Mouse (Mus musculus) heart, embryonic 15.5 days (tissue): ENCODE measurements around the gene Ppp1r12c. TPM values are rescaled to one million over a fixed set of nuclear protein-coding genes. Genes with fewer than 3 reads are reported as not detected.

Source experiments
- ATAC-seq: fragments of 200-750 bp; cut with Nextera tagmentation; replicated peaks from 2 replicates; pipeline ENCODE4 v1.8.0; 2017; ENCODE audit warnings: low read depth, moderate TSS enrichment; ENCODE audit not compliant: insufficient number of reproducible peaks, insufficient read depth, low FRiP score
- H3K27ac ChIP-seq: fragments of 300-500 bp; sonication (generic); 2 replicates; pipeline ENCODE4 v1.5.1; 2015; ENCODE audit warnings: mild to moderate bottlenecking, inconsistent platforms
- H3K27me3 ChIP-seq: fragments of 300-500 bp; sonication (generic); 2 replicates; pipeline ENCODE4 v1.6.1; 2015; ENCODE audit warnings: inconsistent platforms
- H3K36me3 ChIP-seq: fragments of 300-500 bp; sonication (generic); 2 replicates; pipeline ENCODE4 v1.6.1; 2015; ENCODE audit warnings: mild to moderate bottlenecking, inconsistent platforms
- H3K4me1 ChIP-seq: fragments of 300-500 bp; sonication (generic); replicated peaks from 2 replicates; pipeline ENCODE4 v1.6.1; 2015; ENCODE audit warnings: inconsistent platforms
- H3K4me2 ChIP-seq: fragments of 300-500 bp; sonication (generic); 2 replicates; pipeline ENCODE4 v1.6.1; 2015; ENCODE audit warnings: inconsistent platforms, mild to moderate bottlenecking, moderate library complexity
- H3K4me3 ChIP-seq: fragments of 300-500 bp; sonication (generic); 2 replicates; pipeline ENCODE4 v1.5.1; 2015; ENCODE audit warnings: mild to moderate bottlenecking, inconsistent platforms
- H3K9ac ChIP-seq: fragments of 300-500 bp; sonication (generic); 2 replicates; pipeline ENCODE4 v1.6.1; 2015; ENCODE audit warnings: mild to moderate bottlenecking, inconsistent platforms
- H3K9me3 ChIP-seq: fragments of 300-500 bp; sonication (generic); replicated peaks from 2 replicates; pipeline ENCODE4 v1.6.1; 2016; ENCODE audit warnings: inconsistent platforms
- WGBS: fragments of 180-500 bp; shearing (Covaris S2); methylation state at CpG from one replicate; pipeline ENCODE4 v1.1.7; 2015; ENCODE audit warnings: mixed read lengths; 5-methylcytosine and 5-hydroxymethylcytosine counted together
- polyA plus RNA-seq: library from polyadenylated mRNA; unstranded; fragments of >200 nt; fragmentation: Nextera tagmentation; extraction: Ambion mirVana; gene quantifications from 2 replicates; pipeline ENCODE4 v1.2.1, GENCODE M21; 2015

The Ppp1r12c gene
- polyA plus RNA-seq, 1 experiment from 2014 or later = 32.5 TPM

DNA sequence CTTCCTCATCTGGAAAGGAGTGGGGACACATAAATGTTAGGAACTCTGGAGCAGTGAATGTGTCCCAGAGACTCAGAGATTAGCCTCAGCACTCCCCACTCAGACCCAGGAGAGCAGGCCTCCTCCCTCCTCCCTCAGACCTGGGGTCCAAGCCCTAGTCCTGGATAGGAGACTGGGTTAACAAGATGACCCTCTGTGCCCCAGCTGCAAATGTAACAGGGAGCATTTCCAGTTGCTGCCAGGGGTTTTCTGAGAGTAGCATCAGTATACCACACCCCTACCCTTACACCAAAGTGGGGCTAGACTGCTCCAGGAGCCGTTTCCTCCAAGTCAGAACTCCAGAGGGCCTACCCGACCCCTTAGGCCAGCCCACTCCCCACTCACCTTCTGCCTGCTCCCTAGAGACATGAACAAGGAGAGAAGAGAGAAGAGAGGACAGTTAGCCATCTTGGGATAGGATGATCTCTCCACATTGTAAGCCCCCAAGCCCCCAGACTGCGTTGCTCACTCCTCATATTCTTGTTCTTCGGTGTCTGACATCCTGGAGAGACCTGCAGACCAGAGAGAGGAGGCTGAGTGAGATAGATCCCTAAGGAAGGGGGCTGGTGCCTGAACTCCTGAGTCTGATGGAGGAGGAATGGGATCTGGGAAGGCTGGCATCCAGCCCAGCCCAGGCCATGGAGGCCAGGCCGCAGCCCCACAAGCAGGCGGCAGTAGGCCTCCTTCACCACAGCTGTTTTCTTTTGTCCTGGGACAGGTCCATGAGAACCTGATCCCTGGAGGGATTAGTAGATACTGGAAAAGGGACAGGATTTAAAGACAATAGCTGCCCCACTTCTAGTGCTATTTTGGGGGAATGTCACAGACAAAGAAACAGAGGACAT lies 12.6 kb upstream of the Ppp1r12c start:
- H3K4me1 ChIP-seq = peaks cover 85% of the 10 kb centered on the region
- ATAC-seq = peak; percentile 11; the same call in 1 of the 2 replicates

DNA sequence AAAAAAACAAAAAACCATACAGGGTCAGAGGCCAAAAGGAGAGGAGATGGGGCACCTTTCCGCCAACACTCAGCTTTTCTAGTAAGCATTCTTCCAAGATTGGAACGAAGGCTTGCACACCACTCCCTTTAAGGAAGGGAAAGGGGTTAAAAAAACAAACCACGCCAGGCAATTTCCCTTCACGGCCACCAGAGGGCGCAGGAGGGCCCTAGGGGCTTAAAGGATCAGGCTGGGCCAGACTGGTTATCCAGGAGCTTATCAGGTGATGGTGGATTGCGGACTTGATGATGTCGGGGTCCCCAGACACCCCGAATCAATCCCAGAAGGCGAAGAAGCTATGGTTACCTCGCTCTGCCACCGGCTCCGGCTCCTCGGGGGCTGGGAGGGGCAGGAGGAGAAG lies 11.8 kb upstream of the Ppp1r12c start:
- Histone ChIP-seq H3K27me3 (no peaks in the 10 kb centered on the region), H3K9me3 (no peaks in the 10 kb centered on the region), H3K4me1 (peaks cover 87% of the 10 kb centered on the region), H3K9ac (peak overlapping the region; percentile 28), H3K4me2 (peak overlapping the region; percentile 56), H3K27ac (peak overlapping the region; percentile 88), H3K4me3 (peak overlapping the region; percentile 28), H3K36me3 (peaks cover 5% of the 10 kb centered on the region; the same call in 1 of the 2 replicates)
- 18% methylated on average over 13 of the region's 13 CpGs for WGBS
- ATAC-seq = no peak

More for the DNA sequence above, 12.6 kb upstream of the Ppp1r12c start:
- Histone ChIP-seq H3K27ac (peak overlapping the region; percentile 88), H3K4me3 (peak overlapping the region; percentile 28), H3K36me3 (peaks cover 9% of the 10 kb centered on the region; the same call in 1 of the 2 replicates), H3K27me3 (no peaks in the 10 kb centered on the region), H3K4me2 (peak overlapping the region; percentile 56), H3K9ac (peak overlapping the region; percentile 28), H3K9me3 (no peaks in the 10 kb centered on the region)
- 36% methylated on average over 6 of the region's 6 CpGs for WGBS

DNA sequence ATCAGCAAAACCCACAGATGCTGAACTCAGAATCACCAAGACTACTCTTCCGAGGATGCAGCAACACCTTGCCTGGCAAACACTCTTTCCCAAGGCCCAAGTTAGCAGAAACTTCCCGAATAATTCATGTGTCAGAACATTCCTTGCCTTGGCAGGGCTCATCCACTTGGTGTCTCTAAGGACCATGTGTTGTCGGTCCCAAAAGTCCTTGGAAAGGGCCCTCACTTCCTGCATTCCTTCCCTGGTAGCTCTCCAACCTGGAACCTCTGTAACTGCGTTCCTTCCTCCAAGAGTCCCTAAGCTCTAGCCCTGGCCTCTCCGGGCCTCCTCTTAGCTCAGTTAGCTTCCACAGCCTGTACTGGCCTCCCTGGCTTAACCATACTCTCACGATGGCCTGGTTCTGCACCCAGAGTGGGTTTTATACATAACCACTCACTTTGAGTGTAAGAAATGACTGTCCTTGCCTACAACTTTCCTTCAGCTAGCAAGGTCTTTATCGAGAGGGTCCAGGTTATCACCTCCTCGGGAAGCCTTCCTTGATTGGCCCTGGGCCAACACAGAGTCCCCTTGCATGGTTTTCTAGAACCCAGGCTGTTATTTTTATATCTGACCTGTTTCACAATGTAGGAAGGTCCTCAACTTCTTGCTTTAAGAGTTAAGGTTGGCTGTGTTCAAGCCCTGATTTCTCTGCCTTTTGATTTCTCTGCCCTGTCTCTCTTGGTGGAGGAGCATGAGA lies 10.2 kb upstream of the Ppp1r12c start:
- Histone ChIP-seq H3K4me1 (peaks cover 79% of the 10 kb centered on the region), H3K9me3 (no peaks in the 10 kb centered on the region), H3K4me2 (peak overlapping the region; percentile 56), H3K36me3 (no peaks in the 10 kb centered on the region), H3K27me3 (no peaks in the 10 kb centered on the region), H3K4me3 (peak overlapping the region; percentile 5; the same call in 1 of the 2 replicates), H3K9ac (0 out of 2 replicates have a peak overlapping the region, but pooled peaks have one; percentile 10), H3K27ac (peak overlapping the region; percentile 88)
- ATAC-seq = no peak
- WGBS = 25% methylated on average over 8 of the region's 8 CpGs

DNA sequence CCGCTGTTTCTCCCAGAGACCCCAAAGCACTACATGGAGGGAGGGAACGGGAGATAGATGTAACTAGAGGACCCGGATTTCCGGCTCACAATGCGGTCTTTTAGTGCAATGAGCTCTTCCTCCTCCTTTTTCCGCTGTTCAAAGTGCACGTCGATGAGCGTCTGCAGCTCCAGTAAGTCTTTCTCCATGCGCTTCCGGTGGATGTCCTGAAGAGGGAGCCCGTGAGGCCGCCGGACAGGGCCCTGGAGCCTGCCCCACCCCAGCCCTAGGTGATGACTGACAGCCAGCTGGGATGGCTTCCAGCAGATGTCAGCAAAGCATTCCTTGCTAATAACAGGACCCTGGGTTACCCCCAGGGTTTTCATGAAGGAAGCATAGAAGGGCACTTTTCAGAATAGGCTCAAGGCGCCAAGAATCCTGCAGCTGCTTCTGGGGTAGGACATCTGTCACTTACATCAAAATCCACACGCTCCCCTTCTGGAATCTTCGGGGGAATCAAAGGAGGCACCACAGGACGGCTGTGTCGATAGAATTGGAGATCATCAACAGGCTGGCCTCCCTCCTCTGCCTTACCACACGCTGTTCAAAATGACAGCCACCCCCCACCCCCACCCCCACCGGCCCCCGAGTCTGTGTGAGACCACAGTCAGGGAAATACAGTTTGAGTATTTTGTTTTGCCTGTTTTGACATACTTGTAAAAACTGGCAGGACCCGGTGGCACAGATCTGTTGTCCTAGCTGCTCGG lies 8.6 kb upstream of the Ppp1r12c start:
- 7% methylated on average over 24 of the region's 24 CpGs for WGBS
- no peak overlapping the region; the same call in 1 of the 2 replicates for H3K9ac ChIP-seq
- H3K9me3 ChIP-seq = no peaks in the 10 kb centered on the region
- no peaks in the 10 kb centered on the region for H3K36me3 ChIP-seq
- peak overlapping the region; percentile 56 for H3K4me2 ChIP-seq
- peak; percentile 84 for ATAC-seq
- peak overlapping the region; percentile 27 for H3K4me3 ChIP-seq
- H3K27ac ChIP-seq = peak overlapping the region; percentile 88
- H3K27me3 ChIP-seq = no peaks in the 10 kb centered on the region
- peaks cover 65% of the 10 kb centered on the region for H3K4me1 ChIP-seq

DNA sequence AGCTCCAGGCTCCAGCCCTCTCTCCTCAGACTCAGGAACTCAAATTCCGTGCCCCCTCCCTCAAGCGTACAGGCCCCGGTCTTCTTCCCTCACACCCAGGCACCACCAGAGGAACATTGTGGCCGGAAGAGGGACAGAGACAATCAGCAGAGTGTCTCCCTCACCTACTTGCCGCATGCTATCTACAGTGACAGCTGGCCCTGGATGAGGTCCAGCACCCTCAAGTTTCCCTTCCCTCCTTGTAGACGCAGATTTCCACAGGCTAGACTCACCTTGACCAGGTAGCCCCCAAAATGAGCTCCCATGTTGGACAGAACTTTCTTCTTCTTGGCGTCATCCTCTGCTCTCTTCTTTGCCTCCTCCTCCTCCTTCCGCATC lies 7.2 kb upstream of the Ppp1r12c start:
- Histone ChIP-seq H3K9ac (no peak overlapping the region), H3K4me2 (no peak overlapping the region), H3K4me3 (no peak overlapping the region), H3K9me3 (no peaks in the 10 kb centered on the region), H3K27ac (no peak overlapping the region), H3K4me1 (peaks cover 53% of the 10 kb centered on the region), H3K27me3 (no peaks in the 10 kb centered on the region), H3K36me3 (no peaks in the 10 kb centered on the region)
- no peak for ATAC-seq
- WGBS = 75% methylated on average over 8 of the region's 8 CpGs

DNA sequence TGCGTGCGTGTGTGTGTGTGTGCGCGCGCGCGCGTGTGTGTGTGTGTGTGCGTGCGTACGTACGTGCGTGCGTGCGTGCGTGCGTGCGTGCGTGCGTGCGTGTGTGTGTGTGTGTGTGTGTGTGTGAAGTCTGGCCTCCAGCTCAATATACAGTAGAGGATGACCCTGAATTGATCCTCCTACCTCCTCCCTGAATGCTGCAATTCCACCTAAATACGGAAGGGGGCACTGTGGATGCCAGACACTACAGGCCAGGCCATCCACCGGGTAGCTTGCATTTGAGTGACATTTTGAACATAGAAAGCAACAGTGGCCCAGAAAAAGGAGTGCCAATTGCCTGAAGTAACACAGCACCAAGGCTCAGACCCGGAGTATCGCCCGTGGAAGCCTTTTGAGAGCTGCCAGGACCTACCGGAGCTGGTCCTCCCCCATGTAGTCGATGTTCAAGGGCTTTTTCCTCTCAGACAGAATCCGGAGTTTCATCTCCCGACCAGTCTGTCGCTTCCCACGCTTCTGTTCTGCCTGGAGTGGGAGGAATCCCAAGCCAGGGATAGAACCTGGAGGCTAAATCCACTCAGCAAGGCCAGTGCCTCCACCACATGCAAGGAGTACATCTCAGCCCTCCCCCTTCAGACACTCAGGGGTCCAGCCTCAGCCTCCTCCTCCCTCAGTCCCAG lies 6.7 kb upstream of the Ppp1r12c start:
- no peak overlapping the region for H3K4me3 ChIP-seq

DNA sequence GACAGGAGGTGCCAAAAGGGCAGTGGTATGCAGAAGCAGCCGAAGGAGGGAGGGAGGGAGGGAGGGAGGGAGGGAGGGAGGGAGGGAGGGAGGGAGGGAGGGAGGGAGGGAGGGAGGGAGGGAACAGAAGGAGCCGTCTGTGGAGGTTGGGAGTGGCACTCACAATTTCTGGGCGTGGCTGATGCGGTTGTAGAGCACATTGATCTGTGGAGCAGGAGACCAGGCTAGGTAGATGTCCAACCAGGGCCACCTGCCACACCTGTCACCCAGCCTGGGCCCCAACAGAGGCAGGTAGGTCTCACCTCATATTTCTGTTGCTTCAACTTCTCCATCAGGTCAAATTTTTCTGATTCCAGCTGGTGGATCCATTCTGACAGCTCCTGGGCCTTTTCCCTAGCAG lies 5.7 kb upstream of the Ppp1r12c start:
- WGBS = 67% methylated on average over 3 of the region's 4 CpGs
- H3K4me3 ChIP-seq = no peak overlapping the region
- H3K9me3 ChIP-seq = no peaks in the 10 kb centered on the region
- no peak for ATAC-seq
- no peak overlapping the region for H3K27ac ChIP-seq
- no peak overlapping the region for H3K4me2 ChIP-seq
- peaks cover 48% of the 10 kb centered on the region for H3K4me1 ChIP-seq
- no peak overlapping the region for H3K9ac ChIP-seq
- no peaks in the 10 kb centered on the region for H3K36me3 ChIP-seq
- no peaks in the 10 kb centered on the region for H3K27me3 ChIP-seq

More for the DNA sequence above, 6.7 kb upstream of the Ppp1r12c start:
- no peaks in the 10 kb centered on the region for H3K27me3 ChIP-seq
- H3K9ac ChIP-seq = no peak overlapping the region
- H3K4me1 ChIP-seq = peaks cover 48% of the 10 kb centered on the region
- H3K4me2 ChIP-seq = no peak overlapping the region
- no peaks in the 10 kb centered on the region for H3K9me3 ChIP-seq
- H3K27ac ChIP-seq = no peak overlapping the region
- ATAC-seq = no peak
- no peaks in the 10 kb centered on the region for H3K36me3 ChIP-seq
- 63% methylated on average over 32 of the region's 32 CpGs for WGBS

DNA sequence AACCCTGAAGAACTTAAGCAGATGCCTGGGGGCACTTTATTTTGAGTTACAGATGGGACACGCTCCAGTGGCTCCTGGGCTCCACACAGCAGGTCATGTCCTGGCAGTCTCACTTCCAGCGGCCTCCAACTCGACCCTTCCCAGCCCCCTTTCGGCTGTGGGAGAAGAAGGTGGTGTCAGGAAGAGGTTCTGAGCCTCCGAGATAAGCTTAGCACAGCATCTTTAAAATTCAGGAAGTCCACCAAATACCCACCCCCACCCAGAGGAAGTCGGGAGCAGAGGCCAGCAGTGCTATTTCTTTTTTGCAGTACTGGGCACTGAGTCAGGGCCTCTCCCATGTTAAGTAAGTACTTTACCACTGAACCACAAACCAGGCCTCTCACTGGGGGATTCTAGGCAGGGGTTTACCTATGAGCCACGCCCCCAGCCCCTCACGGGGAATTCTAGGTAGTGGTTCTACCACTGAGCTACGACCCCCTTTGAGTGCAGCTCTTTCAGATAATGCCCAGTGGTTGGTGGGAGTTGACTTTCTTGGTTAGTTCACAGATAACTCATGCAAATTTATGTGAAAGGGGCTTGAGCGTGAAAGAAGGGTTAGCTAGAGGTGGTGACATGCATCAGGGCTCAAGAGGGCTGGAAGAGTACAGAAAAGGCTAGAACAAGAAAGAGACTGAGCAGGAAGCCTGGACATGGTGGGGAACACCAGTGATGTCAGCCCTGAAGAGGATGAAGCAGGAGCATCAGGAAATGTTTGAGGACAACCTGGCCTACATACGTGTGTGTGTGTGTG lies 3.4 kb upstream of the Ppp1r12c start:
- H3K9ac ChIP-seq = no peak overlapping the region
- H3K4me1 ChIP-seq = peaks cover 34% of the 10 kb centered on the region
- no peaks in the 10 kb centered on the region for H3K27me3 ChIP-seq
- H3K4me3 ChIP-seq = no peak overlapping the region
- ATAC-seq = no peak
- H3K4me2 ChIP-seq = no peak overlapping the region
- H3K9me3 ChIP-seq = no peaks in the 10 kb centered on the region
- H3K27ac ChIP-seq = peak overlapping the region; percentile 29
- H3K36me3 ChIP-seq = no peaks in the 10 kb centered on the region
- WGBS = 49% methylated on average over 11 of the region's 11 CpGs

DNA sequence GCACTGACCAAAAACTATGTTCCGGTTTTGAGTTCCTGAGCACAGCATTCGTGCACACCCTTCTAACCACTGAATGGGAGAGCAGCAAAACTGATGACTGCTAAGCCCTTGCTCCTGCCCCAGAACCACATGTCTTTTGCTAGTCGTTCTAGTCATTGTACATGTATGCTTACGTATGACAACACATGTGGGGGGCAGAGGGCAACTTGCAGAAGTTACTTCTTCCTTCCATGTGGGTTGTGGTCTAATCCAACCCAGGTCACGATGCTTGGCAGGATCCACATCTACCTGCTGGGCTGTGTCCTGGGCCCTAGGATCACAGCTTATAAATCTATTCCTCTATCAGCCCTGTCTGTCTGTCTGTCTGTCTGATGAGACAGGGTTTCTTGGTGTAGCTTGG lies 2.4 kb upstream of the Ppp1r12c start:
- Histone ChIP-seq H3K9ac (no peak overlapping the region), H3K27me3 (no peaks in the 10 kb centered on the region), H3K4me2 (no peak overlapping the region), H3K27ac (peak overlapping the region; percentile 25; the same call in 1 of the 2 replicates), H3K4me3 (no peak overlapping the region), H3K36me3 (no peaks in the 10 kb centered on the region), H3K4me1 (peaks cover 34% of the 10 kb centered on the region), H3K9me3 (no peaks in the 10 kb centered on the region)
- ATAC-seq = no peak
- 73% methylated on average over 5 of the region's 5 CpGs for WGBS

DNA sequence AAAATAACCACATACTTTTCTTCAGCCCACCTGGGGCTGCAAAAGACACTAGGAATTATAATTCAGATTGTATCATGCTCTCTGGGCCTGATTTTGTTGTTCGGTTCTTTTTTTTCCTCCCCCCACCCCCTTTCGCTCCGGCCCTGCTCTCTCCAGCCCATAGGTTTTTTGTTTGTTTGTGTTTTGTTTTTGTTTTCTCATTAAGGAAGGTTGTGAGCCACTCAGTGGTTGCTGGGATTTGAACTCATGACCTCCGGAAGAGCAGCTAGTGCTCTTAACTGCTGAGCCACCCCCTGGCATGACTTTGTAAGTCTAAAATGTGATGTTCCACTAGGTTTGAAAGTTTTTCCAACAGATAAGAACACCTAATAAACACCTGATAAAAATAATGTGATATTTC lies 1.6 kb upstream of the Ppp1r12c start:
- ATAC-seq = no peak
- Histone ChIP-seq H3K4me3 (no peak overlapping the region), H3K9me3 (no peaks in the 10 kb centered on the region), H3K4me1 (peaks cover 35% of the 10 kb centered on the region), H3K4me2 (0 out of 2 replicates have a peak overlapping the region, but pooled peaks have one; percentile 80), H3K27ac (peak overlapping the region; percentile 94), H3K9ac (no peak overlapping the region), H3K36me3 (no peaks in the 10 kb centered on the region), H3K27me3 (no peaks in the 10 kb centered on the region)
- 83% methylated on average over 4 of the region's 4 CpGs for WGBS
